ENCODE assay signal across 8 mouse cellular contexts in genomic region chr9:72652961-72653360, GRCm38 (mm10). TPM values are rescaled to one million over a fixed set of nuclear protein-coding genes. Genes with fewer than 3 reads are reported as not detected.
A peak's percentile ranks its signal among the peaks of the same experiment; 100 is the strongest.
DNase-seq lines count a peak whose midpoint lies in the region; ATAC-seq and TF ChIP-seq lines count a peak whose summit lies in the region.

No protein-coding gene starts in this region.

- peaks cover 13% of the 10 kb centered on the region for H3K4me1 ChIP-seq in lung, embryonic 14.5 days (ENCODE audit: insufficient read depth)
- peaks cover 23% of the 10 kb centered on the region for H3K4me1 ChIP-seq in forebrain, embryonic 12.5 days
- H3K4me1 ChIP-seq in midbrain, embryonic 12.5 days = peaks cover 21% of the 10 kb centered on the region
- peaks cover 6% of the 10 kb centered on the region for H3K4me1 ChIP-seq in thymus, adult 2 months (replicated peaks; ENCODE audit: control insufficient read depth, insufficient read depth, low read length)

- peak; percentile 93 for ATAC-seq in lung, embryonic 14.5 days (ENCODE audit: insufficient read depth)
- ATAC-seq in forebrain, embryonic 12.5 days (ENCODE audit: low FRiP score) = peak; percentile 60; the same call in 1 of the 2 replicates
- ATAC-seq in midbrain, embryonic 12.5 days (ENCODE audit: low FRiP score, low read depth) = peak; percentile 72

- H3K27ac ChIP-seq in lung, embryonic 14.5 days (ENCODE audit: low read depth) = peak overlapping the region; percentile 81
- H3K27ac ChIP-seq in forebrain, embryonic 12.5 days = peak overlapping the region; percentile 78
- H3K27ac ChIP-seq in midbrain, embryonic 12.5 days (replicated peaks) = peak overlapping the region; percentile 56; the same call in 1 of the 2 replicates
- no peak overlapping the region for H3K27ac ChIP-seq in thymus, adult 2 months (ENCODE audit: control insufficient read depth, insufficient read depth, low read length)

- no peak overlapping the region for H3K4me3 ChIP-seq in lung, embryonic 14.5 days (ENCODE audit: low read depth, low read length)
- no peak overlapping the region for H3K4me3 ChIP-seq in forebrain, embryonic 12.5 days (replicated peaks)
- H3K4me3 ChIP-seq in midbrain, embryonic 12.5 days = no peak overlapping the region
- H3K4me3 ChIP-seq in thymus, adult 2 months (ENCODE audit: control insufficient read depth, insufficient read depth, low read length) = no peak overlapping the region

- H3K9me3 ChIP-seq in lung, embryonic 14.5 days (ENCODE audit: low read depth, low read length) = no peaks in the 10 kb centered on the region
- H3K9me3 ChIP-seq in forebrain, embryonic 12.5 days = no peaks in the 10 kb centered on the region
- H3K9me3 ChIP-seq in midbrain, embryonic 12.5 days = no peaks in the 10 kb centered on the region

- no peaks in the 10 kb centered on the region for H3K36me3 ChIP-seq in lung, embryonic 14.5 days (ENCODE audit: insufficient read depth)
- no peaks in the 10 kb centered on the region for H3K36me3 ChIP-seq in forebrain, embryonic 12.5 days (replicated peaks)
- no peaks in the 10 kb centered on the region for H3K36me3 ChIP-seq in midbrain, embryonic 12.5 days
- H3K36me3 ChIP-seq in thymus, adult 2 months (ENCODE audit: control insufficient read depth, insufficient read depth, low read length) = no peaks in the 10 kb centered on the region

- peak; percentile 89 for DNase-seq in lung, embryonic 14.5 days
- DNase-seq in lung, postnatal 25 days (ENCODE audit: low spot score) = no peak
- DNase-seq in heart, postnatal 36 days = peak; percentile 31 to 49
- no peak for DNase-seq in thymus, adult 2 months
- no peak for DNase-seq in layer of hippocampus, postnatal 14 days (ENCODE audit: low spot score in 2 of 2)
- no peak for DNase-seq in layer of hippocampus, adult 9-10 months (ENCODE audit: low spot score)

- no peaks in the 10 kb centered on the region for H3K27me3 ChIP-seq in lung, embryonic 14.5 days (ENCODE audit: insufficient read depth, low read length)
- H3K27me3 ChIP-seq in forebrain, embryonic 12.5 days = no peaks in the 10 kb centered on the region
- H3K27me3 ChIP-seq in midbrain, embryonic 12.5 days = no peaks in the 10 kb centered on the region
- no peaks in the 10 kb centered on the region for H3K27me3 ChIP-seq in thymus, adult 2 months (ENCODE audit: control insufficient read depth, insufficient read depth, low read length)

- 0 out of 2 replicates have a peak overlapping the region, but pooled peaks have one; percentile 6 for H3K9ac ChIP-seq in lung, embryonic 14.5 days
- peak overlapping the region; percentile 12; the same call in 1 of the 2 replicates for H3K9ac ChIP-seq in forebrain, embryonic 12.5 days
- H3K9ac ChIP-seq in midbrain, embryonic 12.5 days (replicated peaks) = no peak overlapping the region

- no peak for TF ChIP-seq CTCF in lung, embryonic 14.5 days (IDR thresholded peaks at IDR 0.05; ENCODE audit: low read depth)
- TF ChIP-seq CTCF in thymus, adult 2 months (IDR thresholded peaks at IDR 0.05; ENCODE audit: borderline replicate concordance, control insufficient read depth, extremely low read depth, insufficient read depth, low read length, poor library complexity) = no peak

- TF ChIP-seq POLR2A in thymus, adult 2 months (IDR thresholded peaks at IDR 0.05; ENCODE audit: control insufficient read depth, extremely low read depth, insufficient read depth, low read length, poor library complexity) = no peak

- WGBS in lung, embryonic 14.5 days = 7% methylated on average over 8 of the region's 8 CpGs
- 8% methylated on average over 8 of the region's 8 CpGs for WGBS in forebrain, embryonic 12.5 days
- WGBS in midbrain, embryonic 12.5 days = 19% methylated on average over 8 of the region's 8 CpGs
- 93% methylated on average over 8 of the region's 8 CpGs for WGBS in thymus, adult 2 months

- intact Hi-C loops in heart, postnatal 36 days (cut with DNase I) = no loop called here

- peak overlapping the region; percentile 44 for H3K4me2 ChIP-seq in lung, embryonic 14.5 days
- H3K4me2 ChIP-seq in forebrain, embryonic 12.5 days = peak overlapping the region; percentile 4; the same call in 1 of the 2 replicates
- no peak overlapping the region for H3K4me2 ChIP-seq in midbrain, embryonic 12.5 days (replicated peaks)

RNA-seq across cellular contexts. Expression of gene Nedd4, which starts 9.2 kb away (rescaled TPM):
- 802 and 805 TPM in 2 replicates for polyA plus RNA-seq in lung, embryonic 14.5 days (2014; fragmentation: Nextera tagmentation; extraction: Ambion mirVana)
- polyA plus RNA-seq in forebrain, embryonic 12.5 days (2016; fragmentation: Nextera tagmentation; extraction: Ambion mirVana) = 731 and 774 TPM in 2 replicates
- total RNA-seq in heart, postnatal 36 days (2021) = 100 to 1,000 TPM; 366 to 383 TPM
- 737 and 770 TPM in 2 replicates for polyA plus RNA-seq in midbrain, embryonic 12.5 days (2016; fragmentation: Nextera tagmentation; extraction: Ambion mirVana)
- polyA plus RNA-seq in thymus, adult 2 months (2012; rRNA removed) = 71.7 and 80.4 TPM in 2 replicates
- 100 to 1,000 TPM; 288 to 318 TPM for total RNA-seq in layer of hippocampus, postnatal 14 days (2021)

Comparison
In these comparisons a context has a peak if more than half of its experiments do, and no peak if none do; other contexts are left out.
1. DNase-seq: peak in lung, embryonic 14.5 days (single experiment) and heart, postnatal 36 days (2 of 2); none in lung, postnatal 25 days (single experiment), thymus, adult 2 months (single experiment), layer of hippocampus, postnatal 14 days (0 of 2) and layer of hippocampus, adult 9-10 months (single experiment).
2. Peak in every context shown above with its lines, with median percentiles within 50 percentile points of each other: ATAC-seq.